Mouse (Mus musculus) layer of hippocampus, adult 9-11 months (tissue): ENCODE data around the gene Meiob.

Source experiments
- DNase-seq: peaks from one replicate; pipeline ENCODE4 v3.0.0; 2022

Gene Meiob

DNA sequence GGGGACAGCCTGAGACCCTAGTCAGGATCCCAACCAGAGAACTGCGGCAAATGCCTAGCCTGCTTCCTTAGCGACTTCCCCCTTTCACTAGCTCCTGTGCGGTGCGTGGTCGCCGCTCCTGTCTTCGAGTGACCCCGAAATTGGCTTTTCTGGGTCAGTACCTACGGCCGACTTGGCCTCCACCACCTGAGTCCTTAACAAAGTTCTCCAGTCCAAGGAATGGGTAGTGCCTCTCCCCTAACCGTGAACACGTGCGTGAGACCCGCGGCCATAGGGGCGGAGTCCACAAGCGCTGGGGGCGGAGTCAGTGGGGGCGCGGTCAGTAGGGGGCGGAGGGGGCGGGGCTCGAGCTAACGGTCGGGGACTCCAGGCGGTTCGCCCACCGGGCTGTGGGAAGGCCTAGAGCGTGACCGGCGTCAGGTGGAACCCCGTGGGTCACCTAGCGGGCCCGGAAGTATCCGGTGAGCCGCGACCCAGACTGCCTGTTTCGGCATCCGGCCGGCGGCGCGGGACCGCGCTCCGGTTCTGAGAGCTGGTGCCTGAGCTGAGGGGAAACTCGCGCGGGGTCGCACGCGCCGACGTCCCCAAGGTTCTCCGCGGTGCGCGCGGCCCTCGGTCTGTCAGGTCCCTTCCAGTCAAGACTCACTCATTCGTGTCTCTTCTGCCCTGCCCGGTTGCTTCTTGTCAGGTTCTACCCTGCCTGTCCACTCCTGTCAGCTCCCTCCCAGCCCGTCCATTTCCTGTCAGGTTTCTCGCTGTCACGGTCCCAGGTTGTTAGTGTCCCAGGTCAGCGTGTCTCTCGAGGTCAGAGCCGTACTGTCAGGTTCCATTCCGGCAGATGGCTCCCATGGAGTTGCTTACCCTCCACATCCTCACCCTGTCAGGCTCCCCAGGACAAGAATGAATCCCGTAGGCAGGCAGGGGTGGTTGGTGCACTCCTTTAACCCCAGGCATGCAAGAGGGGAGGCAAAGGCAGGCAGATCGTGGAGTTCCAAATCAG, at the start of gene Meiob:
Gene Meiob (plus strand): TSS at position 338 of the 1,000 bp plus-strand sequence.
- peak; percentile 8 for DNase-seq

DNA sequence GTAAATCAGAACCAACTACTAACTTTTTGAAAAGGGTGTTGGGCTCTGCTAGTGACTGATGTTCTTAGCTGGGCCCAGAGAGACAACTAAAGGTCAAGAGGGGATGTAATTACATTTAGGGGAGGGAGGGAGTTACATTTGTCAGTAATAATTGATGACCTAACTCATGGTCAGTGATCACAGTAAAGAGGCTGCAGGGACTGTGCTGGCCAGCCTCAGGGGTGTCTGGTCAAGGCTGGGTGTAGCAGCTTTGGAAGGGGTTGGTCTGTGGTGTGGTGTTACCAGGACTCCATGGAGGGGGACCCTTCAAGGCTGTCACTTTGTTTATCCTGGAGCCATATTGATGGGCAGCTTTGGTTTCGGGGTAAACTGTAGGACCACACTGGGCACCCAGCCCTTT, 46.7 kb upstream of the Meiob start:
- DNase-seq: no peak

DNA sequence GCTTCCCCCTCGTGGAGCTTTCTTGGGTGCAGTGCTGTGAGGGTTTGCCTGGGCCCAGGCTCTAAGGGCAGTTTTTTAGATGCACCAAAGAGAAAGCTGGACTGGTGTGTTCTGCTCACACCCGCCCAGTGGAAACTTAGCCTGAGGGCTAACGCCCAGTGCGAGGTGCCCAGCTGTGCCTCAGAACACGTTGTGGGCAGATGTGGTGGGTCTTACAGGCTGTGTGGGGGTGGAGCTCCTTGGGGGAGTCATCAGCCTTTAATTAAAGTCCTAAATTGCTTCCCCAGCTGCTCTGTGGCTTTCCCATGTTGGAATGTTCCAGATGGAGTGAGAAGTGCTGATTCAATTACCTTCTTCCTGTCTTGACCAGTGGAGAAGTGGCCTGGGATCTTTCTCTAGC, 43.0 kb upstream of the Meiob start:
- DNase-seq: no peak

DNA sequence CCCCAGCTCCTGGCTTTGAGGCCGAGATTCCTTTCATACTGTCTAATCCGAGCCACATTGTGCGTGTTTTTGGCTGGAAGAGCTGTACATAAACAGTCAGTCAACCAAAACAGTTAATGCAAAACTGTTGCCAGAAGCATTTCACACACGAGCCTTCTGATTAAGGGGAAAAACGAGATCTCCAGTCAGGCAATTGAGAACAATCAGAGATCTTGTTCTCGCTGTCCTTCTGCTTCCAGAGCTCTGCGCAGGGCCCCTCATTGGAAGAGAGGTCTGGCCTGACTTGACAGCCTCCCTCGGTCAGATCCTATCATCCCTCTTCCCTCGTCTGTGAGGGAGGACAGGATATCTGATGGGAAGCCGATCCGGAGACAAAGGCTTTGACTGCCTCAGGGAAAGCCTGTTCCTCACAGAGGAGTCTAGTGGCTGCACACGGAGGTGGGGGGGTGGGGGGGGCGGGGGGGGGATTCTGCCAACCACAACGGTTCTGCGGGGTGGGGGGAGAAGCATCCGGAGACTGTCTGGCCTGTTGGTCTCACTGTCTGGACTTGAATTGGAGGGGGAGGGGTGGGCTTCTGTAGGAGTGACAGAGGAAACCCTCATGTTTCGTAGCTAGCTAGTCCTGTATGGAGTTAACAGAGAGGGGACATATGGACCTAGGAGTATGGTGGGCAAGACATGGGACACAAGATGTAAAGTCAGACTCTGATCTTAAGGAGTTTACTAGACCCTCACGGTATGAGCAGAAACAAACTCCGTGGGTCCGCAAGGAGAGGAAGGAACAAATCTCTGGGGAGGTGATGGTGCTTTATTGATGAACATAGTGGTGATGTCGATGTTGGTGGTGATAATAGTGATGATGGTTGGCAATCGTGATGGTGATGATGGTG, 38.8 kb upstream of the Meiob start:
- DNase-seq: no peak

DNA sequence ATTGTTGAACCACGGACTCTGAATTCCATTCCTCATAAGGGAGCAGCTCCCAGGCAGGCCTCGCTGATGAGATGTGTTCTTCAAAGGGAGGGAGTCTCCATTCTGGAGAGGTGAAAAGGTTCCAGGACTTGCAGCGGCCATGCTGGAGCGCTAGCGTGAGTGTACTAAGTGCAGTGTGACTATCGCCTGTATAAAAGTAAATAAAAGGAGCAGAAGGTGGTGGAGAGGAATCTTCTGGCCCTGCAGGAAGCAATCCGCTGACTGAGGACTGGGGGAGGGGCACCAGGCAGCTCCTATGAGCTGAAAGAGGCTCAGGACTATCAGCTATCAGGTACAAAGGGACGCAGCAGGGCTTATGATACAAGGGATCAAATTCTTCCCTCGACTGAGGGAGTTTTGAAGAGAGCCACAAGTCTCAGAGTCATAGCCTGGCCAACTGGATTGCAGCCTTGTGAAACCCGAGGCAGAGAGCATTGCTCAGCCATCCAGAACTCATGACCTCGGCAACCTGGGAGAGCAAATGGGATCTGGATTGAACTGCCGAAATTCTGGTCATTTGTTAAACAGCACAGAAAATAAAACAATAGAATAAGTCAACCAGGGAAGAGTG, 37.7 kb upstream of the Meiob start:
- no peak for DNase-seq

DNA sequence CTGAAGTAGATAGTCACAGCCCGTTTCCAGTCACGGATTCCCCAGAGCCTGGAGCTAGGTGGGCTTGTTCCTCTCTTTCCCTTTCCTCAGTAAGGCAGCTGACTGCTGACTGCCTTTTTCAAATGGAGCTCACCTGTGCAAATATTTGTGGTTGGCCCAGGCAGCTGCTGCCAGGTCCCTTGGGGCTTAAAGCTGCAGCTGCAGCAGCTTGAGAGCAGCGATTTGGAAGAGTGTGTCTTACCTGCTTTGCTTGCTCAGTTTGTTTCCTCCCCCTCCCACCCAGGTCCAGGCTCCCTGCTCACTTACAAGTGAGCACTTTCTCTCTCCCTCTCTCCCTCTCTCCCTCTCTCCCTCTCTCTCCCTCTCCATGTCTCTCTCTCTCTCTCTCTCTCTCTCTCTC, 34.9 kb upstream of the Meiob start:
- no peak for DNase-seq

DNA sequence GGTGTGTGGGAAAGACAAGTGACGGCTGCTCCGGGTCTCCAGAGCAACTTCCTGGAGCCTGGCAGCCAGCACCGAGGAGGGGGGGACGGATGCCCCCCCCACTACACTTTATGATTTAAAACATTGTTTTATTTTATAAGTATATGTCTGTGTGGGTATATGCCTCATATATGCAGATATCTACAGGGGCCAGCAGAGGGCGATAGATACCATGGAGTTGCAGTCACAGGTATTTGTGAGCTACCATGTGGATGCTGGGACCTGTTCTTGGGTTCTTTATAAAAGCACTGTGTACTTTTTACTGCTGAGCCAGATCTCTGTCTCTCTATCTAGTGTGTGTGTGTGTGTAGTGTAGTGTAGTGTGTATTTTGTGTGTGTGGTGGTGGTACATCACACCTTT, 30.8 kb upstream of the Meiob start:
- no peak for DNase-seq

DNA sequence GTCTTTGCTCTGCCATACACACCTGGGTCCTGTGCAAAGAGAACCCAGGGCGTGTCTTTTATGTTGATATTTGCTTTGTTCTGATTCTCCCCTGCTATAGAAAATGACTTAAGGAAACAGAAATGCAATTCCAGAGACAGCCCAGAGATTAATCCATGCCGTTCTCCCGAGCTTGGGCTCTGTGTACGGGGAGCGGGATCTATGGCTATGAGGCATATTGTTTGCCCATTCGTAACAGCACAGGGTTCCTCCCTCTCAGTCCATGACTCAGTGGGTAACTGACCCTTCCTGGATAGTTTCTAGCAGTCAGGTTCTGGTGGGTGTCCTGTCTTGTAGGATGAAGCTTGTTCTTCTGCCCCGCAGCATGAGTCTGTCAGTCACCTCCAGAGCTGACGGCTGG, 28.9 kb upstream of the Meiob start:
- DNase-seq: no peak

DNA sequence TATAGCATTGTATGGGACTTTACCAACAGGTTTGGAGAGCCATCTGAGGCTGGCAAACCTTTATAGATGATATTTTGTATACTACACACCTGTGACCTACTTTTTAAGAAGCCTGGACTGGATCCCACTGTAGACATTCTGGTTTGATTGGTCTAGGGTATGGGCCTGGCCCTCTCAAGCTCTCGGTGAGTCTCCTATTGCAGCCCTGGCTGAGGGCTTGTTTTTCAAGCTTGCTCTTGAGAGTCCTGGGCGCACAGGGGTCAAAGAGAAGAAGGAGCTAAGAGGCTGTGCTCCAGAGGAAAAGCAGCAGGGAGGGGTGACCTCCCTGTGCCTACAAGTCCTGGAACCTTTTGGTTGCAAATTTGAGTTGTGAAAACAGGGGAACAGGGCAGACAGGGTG, 27.0 kb upstream of the Meiob start:
- no peak for DNase-seq

DNA sequence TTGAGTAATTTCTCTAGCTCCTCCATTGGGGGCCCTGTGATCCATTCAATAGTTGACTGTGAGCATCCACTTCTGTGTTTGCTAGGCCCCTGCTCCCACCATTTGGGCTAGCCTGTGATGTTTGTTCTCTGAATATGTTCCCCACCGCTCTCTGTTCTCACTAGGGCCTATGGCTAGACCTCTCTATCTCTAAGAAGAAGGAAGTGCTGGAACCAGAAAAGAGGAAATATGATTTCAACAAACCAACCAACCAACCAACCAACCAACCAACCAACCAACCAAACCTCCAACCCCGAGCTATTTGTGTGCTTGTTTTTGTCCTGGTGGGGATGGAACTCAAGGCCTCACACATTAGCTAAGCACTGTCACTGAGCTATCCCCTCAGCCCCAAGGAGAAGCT, 23.3 kb upstream of the Meiob start:
- no peak for DNase-seq

DNA sequence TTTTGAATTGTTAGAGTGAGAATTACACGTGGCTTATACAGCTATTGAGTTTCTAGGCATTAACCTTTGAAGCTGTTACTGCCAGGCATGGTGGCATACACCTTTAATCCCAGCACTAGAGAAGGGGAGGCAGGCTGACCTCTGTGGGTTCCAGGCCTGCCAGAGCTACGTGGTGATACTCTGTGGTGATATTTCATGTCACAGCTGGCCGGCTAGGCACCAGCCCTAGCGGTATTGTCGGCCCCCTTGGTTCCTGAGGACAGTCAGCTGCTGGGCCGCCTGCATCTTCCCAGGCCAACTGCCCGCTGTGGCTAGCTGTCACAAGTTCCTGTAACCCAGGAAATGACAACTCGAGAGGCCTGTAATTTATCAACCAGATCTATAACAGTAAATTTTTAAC, 11.9 kb upstream of the Meiob start:
- no peak for DNase-seq

DNA sequence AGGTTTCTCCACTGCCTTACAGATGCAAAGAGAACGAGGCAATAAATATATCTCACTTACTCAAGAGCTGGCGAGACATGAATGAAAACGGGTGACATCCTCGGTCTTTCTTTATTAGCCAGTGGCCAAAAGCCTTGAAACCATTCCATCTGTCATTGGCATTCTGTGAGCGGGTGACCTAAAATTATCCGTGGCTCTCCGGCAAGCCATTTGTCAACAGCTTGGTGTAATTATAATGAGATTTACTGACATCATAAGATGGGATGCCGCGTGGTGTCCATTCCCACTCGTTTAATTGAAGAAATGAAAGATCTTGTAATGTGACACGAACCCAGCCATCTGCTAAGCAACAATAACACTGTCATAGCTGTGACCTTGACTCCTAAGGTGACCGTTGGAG, 9.3 kb upstream of the Meiob start:
- no peak for DNase-seq

DNA sequence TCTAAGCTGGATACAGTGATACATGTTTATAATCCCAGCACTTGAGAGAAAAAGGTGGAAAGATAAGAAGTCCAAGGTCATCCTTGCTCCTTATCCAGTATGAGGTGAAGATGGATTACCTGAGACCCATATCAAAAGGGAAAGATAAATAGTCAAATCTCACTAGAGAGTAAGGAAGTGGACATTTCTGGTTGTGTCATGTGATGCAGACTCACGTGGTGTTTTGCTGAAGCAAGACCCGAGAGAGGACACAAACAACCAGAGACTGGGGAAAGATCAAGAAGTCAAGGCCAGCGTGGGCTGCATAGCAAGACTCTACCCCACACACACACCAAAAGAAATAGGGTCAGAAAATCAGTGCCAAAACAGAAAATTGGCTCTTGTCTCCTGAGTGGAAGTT, 7.1 kb upstream of the Meiob start:
- no peak for DNase-seq

DNA sequence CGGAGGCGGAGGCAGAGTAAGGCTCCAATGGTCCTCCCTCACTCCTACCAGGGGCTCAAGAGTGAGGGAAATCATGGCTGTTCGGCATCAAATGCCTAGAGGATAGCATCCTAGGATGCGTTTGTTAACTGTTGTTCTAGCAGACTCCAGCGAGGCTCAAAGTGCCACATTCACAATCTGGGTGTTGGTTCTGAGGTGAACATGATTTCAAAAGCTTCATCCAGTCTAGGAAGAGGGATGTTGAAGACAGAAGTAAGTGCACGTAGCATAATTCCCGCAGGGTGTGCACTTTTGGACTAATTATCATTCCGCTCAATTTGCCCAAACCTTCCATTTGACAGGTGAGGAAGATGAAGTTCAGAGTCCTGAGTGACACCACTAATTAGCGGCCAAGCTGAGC, 5.9 kb upstream of the Meiob start:
- DNase-seq: no peak

DNA sequence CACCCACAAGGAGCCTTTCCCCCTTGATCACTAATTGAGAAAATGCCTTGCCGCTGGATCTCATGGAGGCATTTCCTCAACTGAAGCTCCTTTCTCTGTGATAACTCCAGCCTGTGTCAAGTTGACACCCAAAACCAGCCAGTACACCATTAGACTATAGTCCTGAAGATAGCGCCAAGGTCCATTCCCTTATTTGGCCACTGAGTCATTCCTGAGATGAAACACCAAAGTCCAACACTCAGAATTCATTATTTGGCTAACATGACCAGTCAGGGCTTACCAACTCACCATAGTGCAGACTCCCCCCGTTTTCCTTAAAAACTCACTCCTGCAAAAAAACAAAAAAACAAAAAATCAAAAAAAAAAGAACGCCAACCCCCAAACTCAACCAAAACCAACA, 4.6 kb upstream of the Meiob start:
- DNase-seq: no peak

DNA sequence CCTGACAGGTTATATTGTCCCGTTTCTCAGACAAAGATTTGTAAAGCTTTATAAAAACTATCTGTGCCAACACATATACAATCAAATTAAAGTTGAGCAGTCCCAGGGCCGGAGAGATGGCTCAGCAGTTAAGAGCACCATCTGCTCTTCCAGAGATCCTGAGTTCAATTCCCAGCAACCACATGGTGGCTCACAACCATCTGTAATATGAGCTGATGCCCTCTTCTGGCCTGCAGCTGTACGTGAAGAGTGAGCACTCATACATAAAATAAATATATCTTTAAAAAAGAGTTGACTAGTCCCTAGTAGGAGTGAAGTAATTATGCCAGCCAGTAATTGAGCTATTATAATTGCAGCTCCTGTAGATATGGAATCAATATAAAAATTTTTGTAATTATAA, 3.6 kb upstream of the Meiob start:
- DNase-seq: no peak

DNA sequence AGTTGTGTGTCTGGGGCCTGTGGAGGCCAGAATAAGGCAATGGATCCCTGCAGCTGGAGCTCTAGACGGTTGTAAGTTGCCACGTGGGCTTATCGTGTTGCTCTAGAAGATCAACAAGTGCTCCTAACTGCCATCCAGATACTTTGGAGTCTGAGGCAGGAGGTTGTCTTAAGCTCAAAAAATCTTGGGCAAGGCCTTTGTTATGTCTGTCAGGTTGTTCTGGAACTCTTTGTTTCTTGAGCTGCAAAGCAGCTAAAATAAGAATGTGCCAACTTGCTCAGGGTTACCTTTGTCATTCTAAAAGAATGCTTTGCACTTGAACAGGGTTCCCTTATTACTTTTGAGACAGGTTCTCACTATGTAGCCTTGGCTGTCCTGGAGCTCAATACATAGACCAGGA, 7.1 kb downstream of the Meiob start:
- DNase-seq: no peak

DNA sequence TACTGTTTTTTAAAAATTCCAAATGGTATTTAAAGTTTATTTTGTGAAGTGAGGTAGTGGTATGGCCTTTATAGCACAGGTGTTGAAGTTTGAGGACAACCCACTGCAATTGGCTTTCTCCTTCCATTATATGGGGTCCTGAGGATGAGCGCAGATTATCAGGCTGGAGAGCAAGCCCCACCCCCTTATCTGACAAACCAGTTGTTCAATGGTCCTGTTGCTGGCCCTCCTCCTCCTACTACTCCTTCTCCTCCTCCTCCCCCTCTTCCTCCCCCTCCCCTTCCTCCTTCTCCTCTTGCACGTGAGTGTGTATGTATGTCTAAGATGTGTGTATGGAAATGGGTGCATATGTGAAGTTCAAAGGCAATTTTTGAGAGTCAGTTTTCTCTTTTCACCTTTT, 8.1 kb downstream of the Meiob start:
- no peak for DNase-seq

DNA sequence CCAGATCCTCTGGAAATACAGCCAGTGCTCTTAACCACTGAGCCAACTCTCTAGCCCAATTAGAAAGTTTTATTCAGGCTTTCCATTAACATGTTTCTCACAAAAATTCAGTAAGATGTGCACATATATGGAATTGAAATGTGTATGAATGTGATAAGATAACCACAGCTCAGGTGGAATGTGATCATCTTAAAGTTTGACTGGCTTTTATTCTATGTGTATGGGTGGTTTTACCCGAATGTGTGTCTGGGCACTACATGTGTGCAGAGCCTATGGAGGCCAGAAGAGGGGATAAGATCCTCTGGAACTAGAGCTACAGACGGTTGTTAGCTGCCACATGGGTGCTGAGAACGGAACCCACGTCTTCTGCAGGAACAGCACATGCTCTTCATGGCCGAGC, 11.2 kb downstream of the Meiob start:
- DNase-seq: no peak

DNA sequence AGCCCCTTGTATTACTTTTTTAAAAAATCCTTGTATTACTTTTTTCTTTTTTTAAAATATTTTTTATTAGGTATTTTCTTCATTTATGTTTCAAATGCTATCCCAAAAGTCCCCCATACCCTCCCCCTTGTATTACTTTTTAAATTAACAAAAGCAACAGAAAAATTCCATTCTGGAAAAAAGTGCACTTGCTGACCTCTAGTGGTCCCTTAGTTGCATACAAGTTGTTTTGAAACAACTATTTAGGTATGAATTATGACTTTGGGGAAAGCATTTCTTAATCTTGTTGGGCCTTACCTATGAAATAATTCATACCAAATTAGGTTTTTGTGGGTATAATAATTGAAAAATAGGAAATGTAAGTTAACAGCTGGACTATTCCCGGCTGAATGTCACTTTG, 13.4 kb downstream of the Meiob start:
- DNase-seq: no peak

DNA sequence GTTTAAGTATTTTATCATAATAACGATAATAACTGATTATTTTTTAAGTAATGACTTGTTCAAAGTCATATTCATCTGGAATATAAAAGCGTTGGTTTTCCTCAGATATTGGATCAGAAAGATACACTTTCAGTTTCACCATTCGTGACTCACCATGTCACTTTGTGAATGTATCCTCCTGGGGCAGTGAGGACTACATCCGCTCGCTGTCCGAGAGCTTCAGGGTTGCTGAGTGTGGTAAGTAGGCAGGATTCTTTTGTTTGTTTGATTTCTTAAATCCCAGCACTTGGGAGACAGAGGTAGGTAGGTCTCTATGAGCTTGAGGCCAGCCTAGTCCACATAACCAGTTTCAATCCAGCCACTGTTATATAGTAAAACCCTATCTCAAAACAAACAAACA, 14.1 kb downstream of the Meiob start:
- DNase-seq: no peak

DNA sequence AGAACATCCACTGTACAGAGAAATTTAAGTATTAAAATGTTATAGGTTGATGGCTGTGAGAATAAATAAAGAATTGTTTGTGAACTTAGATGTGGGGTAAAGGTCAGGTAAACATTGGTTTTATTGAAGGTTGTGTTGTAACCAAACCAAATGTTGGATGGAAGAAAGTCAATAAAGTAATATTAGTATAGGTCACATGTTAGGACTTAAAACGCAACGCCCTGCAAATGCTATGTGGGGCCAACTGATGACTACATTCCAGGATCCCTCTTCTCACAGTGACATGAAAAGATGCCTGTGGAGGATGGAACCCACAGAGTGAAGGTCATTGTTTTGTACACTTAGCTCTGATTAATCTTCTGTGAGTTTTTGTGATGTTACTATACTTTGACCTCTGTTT, 15.4 kb downstream of the Meiob start:
- no peak for DNase-seq
